8 mouse cellular contexts compared by ENCODE assay signal in the genomic region with DNA sequence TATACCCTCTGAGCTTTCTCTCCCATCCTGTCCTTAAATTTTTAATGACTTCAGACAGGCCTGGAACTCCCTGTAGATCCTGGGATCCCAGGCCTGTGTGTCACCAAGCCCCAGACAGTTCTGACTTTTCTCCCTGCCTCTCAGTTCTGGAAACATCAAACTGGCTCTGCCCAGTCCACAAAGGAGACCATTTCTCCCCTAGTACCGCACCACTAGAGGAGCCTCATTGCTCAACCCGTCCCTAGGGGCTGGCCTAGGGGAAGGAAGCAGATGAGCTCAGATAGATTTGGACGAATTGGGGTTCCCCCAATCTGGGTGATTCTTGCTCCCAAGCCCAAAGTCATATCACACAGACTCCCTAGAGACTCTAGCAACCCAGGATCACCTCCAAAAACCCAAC. TPM values are rescaled to one million over a fixed set of nuclear protein-coding genes. Genes with fewer than 3 reads are reported as not detected.
DNase-seq lines count a peak whose midpoint lies in the region; ATAC-seq lines count a peak whose summit lies in the region.

No protein-coding gene starts in this region.

- peak overlapping the region; percentile 91 for H3K27ac ChIP-seq in heart, embryonic 10.5 days
- H3K27ac ChIP-seq in embryonic facial prominence, embryonic 15.5 days (replicated peaks): peak overlapping the region; percentile 88
- peak overlapping the region; percentile 90; the same call in 1 of the 2 replicates for H3K27ac ChIP-seq in limb, embryonic 13.5 days

- H3K4me1 ChIP-seq in heart, embryonic 10.5 days: peaks cover 96% of the 10 kb centered on the region
- peaks cover 98% of the 10 kb centered on the region for H3K4me1 ChIP-seq in embryonic facial prominence, embryonic 15.5 days
- peaks cover 98% of the 10 kb centered on the region for H3K4me1 ChIP-seq in limb, embryonic 13.5 days

- H3K4me3 ChIP-seq in heart, embryonic 10.5 days: peak overlapping the region; percentile 61; the same call in 1 of the 2 replicates
- no peak overlapping the region for H3K4me3 ChIP-seq in embryonic facial prominence, embryonic 15.5 days (replicated peaks)
- peak overlapping the region; percentile 43; the same call in 1 of the 2 replicates for H3K4me3 ChIP-seq in limb, embryonic 13.5 days

- peak overlapping the region; percentile 68 for H3K4me2 ChIP-seq in embryonic facial prominence, embryonic 15.5 days (replicated peaks)
- H3K4me2 ChIP-seq in limb, embryonic 13.5 days (replicated peaks): peak overlapping the region; percentile 73

- H3K36me3 ChIP-seq in heart, embryonic 10.5 days: no peaks in the 10 kb centered on the region
- H3K36me3 ChIP-seq in embryonic facial prominence, embryonic 15.5 days: no peaks in the 10 kb centered on the region
- no peaks in the 10 kb centered on the region for H3K36me3 ChIP-seq in limb, embryonic 13.5 days

- 17% methylated on average over 3 of the region's 3 CpGs for WGBS in heart, embryonic 10.5 days
- 13% methylated on average over 3 of the region's 3 CpGs for WGBS in embryonic facial prominence, embryonic 15.5 days
- 12% methylated on average over 3 of the region's 3 CpGs for WGBS in limb, embryonic 13.5 days

- ATAC-seq in embryonic facial prominence, embryonic 15.5 days (ENCODE audit: insufficient number of reproducible peaks, low FRiP score, low TSS enrichment, low read depth): no peak
- ATAC-seq in limb, embryonic 13.5 days (ENCODE audit: low FRiP score, low read depth): no peak

- DNase-seq in heart, embryonic 10.5 days (ENCODE audit: low spot score): no peak
- DNase-seq in heart, postnatal 25 days (ENCODE audit: low spot score): no peak
- peak; percentile 66 to 75 for DNase-seq in B cell, adult 2 months
- DNase-seq in right cerebral cortex, postnatal 4 days: no peak
- no peak for DNase-seq in kidney, adult 18-20 months
- no peak for DNase-seq in urinary bladder, postnatal 10 days (ENCODE audit: low spot score)

- no peaks in the 10 kb centered on the region for H3K9me3 ChIP-seq in heart, embryonic 10.5 days
- no peaks in the 10 kb centered on the region for H3K9me3 ChIP-seq in embryonic facial prominence, embryonic 15.5 days (replicated peaks)
- no peaks in the 10 kb centered on the region for H3K9me3 ChIP-seq in limb, embryonic 13.5 days

- no peak overlapping the region for H3K9ac ChIP-seq in embryonic facial prominence, embryonic 15.5 days
- peak overlapping the region; percentile 57; the same call in 1 of the 2 replicates for H3K9ac ChIP-seq in limb, embryonic 13.5 days

- intact Hi-C loops in heart, postnatal 25 days (cut with DNase I): no loop called here

- peaks cover 80% of the 10 kb centered on the region for H3K27me3 ChIP-seq in heart, embryonic 10.5 days (ENCODE audit: insufficient read depth, poor library complexity, severe bottlenecking)
- peaks cover 15% of the 10 kb centered on the region for H3K27me3 ChIP-seq in embryonic facial prominence, embryonic 15.5 days
- peaks cover 40% of the 10 kb centered on the region for H3K27me3 ChIP-seq in limb, embryonic 13.5 days

RNA-seq across cellular contexts. Expression of a gene that starts 5.4 kb away (rescaled TPM):
- 17.1 and 20.1 TPM in 2 replicates for polyA plus RNA-seq in heart, embryonic 10.5 days (2016; fragmentation: Nextera tagmentation; extraction: Ambion mirVana)
- 10 to 100 TPM in 1 of 2 experiments, 1 to 10 TPM in 1; 8.2 to 14.1 TPM for total RNA-seq in heart, postnatal 25 days (2021)
- polyA plus RNA-seq in embryonic facial prominence, embryonic 15.5 days (2015; fragmentation: Nextera tagmentation; extraction: Ambion mirVana): 43.7 and 46.6 TPM in 2 replicates
- polyA plus RNA-seq in limb, embryonic 13.5 days (2015; fragmentation: Nextera tagmentation; extraction: Ambion mirVana): 32.3 and 32.7 TPM in 2 replicates

RNA-seq across cellular contexts. Expression of a gene that starts 17.2 kb away (rescaled TPM):
- polyA plus RNA-seq in heart, embryonic 10.5 days (2016; fragmentation: Nextera tagmentation; extraction: Ambion mirVana): 39.7 and 47.3 TPM in 2 replicates
- total RNA-seq in heart, postnatal 25 days (2021): 1 to 10 TPM; 4.6 to 5.6 TPM
- 56.7 and 60.1 TPM in 2 replicates for polyA plus RNA-seq in embryonic facial prominence, embryonic 15.5 days (2015; fragmentation: Nextera tagmentation; extraction: Ambion mirVana)
- 54.6 and 63.2 TPM in 2 replicates for polyA plus RNA-seq in limb, embryonic 13.5 days (2015; fragmentation: Nextera tagmentation; extraction: Ambion mirVana)

RNA-seq across cellular contexts. Expression of a gene that starts 34.5 kb away (rescaled TPM):
- 348 and 363 TPM in 2 replicates for polyA plus RNA-seq in heart, embryonic 10.5 days (2016; fragmentation: Nextera tagmentation; extraction: Ambion mirVana)
- total RNA-seq in heart, postnatal 25 days (2021): 100 to 1,000 TPM; 143 to 148 TPM
- polyA plus RNA-seq in embryonic facial prominence, embryonic 15.5 days (2015; fragmentation: Nextera tagmentation; extraction: Ambion mirVana): 337 and 339 TPM in 2 replicates
- polyA plus RNA-seq in limb, embryonic 13.5 days (2015; fragmentation: Nextera tagmentation; extraction: Ambion mirVana): 306 and 335 TPM in 2 replicates

Comparison
In these comparisons a context has a peak if more than half of its experiments do, and no peak if none do; other contexts are left out.
1. DNase-seq: peak in B cell, adult 2 months (2 of 2); none in heart, embryonic 10.5 days (single experiment), heart, postnatal 25 days (single experiment), right cerebral cortex, postnatal 4 days (single experiment), kidney, adult 18-20 months (single experiment) and urinary bladder, postnatal 10 days (single experiment).
2. Peak in every context shown above with its lines, with median percentiles within 50 percentile points of each other: H3K27ac ChIP-seq.